Mouse (Mus musculus): ENCODE measurements around the gene Ccl21b. TPM values are rescaled to one million over a fixed set of nuclear protein-coding genes. Genes with fewer than 3 reads are reported as not detected.
"Not testable (repeated sequence)": the region's sequence is repeated elsewhere in the genome, so short reads cannot be mapped to it uniquely, and the experiment has no call there.

Ccl21b gene
- polyA plus RNA-seq (2012; rRNA removed): not detected in 2 replicates

GRCm38 (mm10) chr4:42255467-42255866 is at the start of gene Ccl21b:
TSS of gene Ccl21b (plus strand) at chr4:42255767.
- H3K27ac ChIP-seq (ENCODE audit: insufficient read depth, low read length); H3K4me3 ChIP-seq (ENCODE audit: insufficient read depth, low read length); H3K4me1 ChIP-seq (ENCODE audit: control insufficient read depth, insufficient read depth, low read length): not testable (repeated sequence)

- H3K4me3 ChIP-seq (ENCODE audit: insufficient read depth, low read length); H3K27ac ChIP-seq (ENCODE audit: insufficient read depth, low read length); H3K4me1 ChIP-seq (ENCODE audit: control insufficient read depth, insufficient read depth, low read length): not testable (repeated sequence)
Observed at GRCm38 (mm10) chr4:42240339-42240738, 15.2 kb upstream of the Ccl21b start, which contains the start of gene Gm10600. TSS of gene Gm10600 (plus strand) at chr4:42240639.

GRCm38 (mm10) chr4:42293967-42294366 is 38.4 kb downstream of the Ccl21b start, which contains the start of gene Gm21953:
TSS of gene Gm21953 (plus strand) at chr4:42294267.
- not testable (repeated sequence) for H3K4me1 ChIP-seq (ENCODE audit: control insufficient read depth, insufficient read depth, low read length); H3K27ac ChIP-seq (ENCODE audit: insufficient read depth, low read length); H3K4me3 ChIP-seq (ENCODE audit: insufficient read depth, low read length)

Other genes starting within 250 kb of the Ccl21b start
- 4.6 TPM in 2 replicates for gene Gm21093, start 221.0 kb upstream of the Ccl21b start, polyA plus RNA-seq (2012; rRNA removed)
- gene Gm3893, start 164.6 kb upstream of the Ccl21b start, polyA plus RNA-seq (2012; rRNA removed): not detected in 2 replicates
- gene Gm13304, start 140.9 kb upstream of the Ccl21b start, polyA plus RNA-seq (2012; rRNA removed): 0.19 and 0.40 TPM in 2 replicates
- gene Gm13306, start 102.3 kb upstream of the Ccl21b start, polyA plus RNA-seq (2012; rRNA removed): 25.1 and 26.7 TPM in 2 replicates
- gene Gm13305, start 87.2 kb upstream of the Ccl21b start, polyA plus RNA-seq (2012; rRNA removed): 1.6 and 2.1 TPM in 2 replicates
- not detected in 2 replicates for gene Gm10600, start 15.1 kb upstream of the Ccl21b start, polyA plus RNA-seq (2012; rRNA removed)
- gene Gm21953, start 38.5 kb downstream of the Ccl21b start, polyA plus RNA-seq (2012; rRNA removed): not detected in 2 replicates
- gene Fam205a3, start 62.6 kb downstream of the Ccl21b start, polyA plus RNA-seq (2012; rRNA removed): 0.44 and 1.1 TPM in 2 replicates
- not detected in 2 replicates for gene Gm21586, start 183.6 kb downstream of the Ccl21b start, polyA plus RNA-seq (2012; rRNA removed)
- 1.8 and 2.1 TPM in 2 replicates for gene Gm2163, start 211.0 kb downstream of the Ccl21b start, polyA plus RNA-seq (2012; rRNA removed)

Data from cortical plate, adult 2 months (tissue).